8 mouse cellular contexts compared by ENCODE assay signal in the genomic region with DNA sequence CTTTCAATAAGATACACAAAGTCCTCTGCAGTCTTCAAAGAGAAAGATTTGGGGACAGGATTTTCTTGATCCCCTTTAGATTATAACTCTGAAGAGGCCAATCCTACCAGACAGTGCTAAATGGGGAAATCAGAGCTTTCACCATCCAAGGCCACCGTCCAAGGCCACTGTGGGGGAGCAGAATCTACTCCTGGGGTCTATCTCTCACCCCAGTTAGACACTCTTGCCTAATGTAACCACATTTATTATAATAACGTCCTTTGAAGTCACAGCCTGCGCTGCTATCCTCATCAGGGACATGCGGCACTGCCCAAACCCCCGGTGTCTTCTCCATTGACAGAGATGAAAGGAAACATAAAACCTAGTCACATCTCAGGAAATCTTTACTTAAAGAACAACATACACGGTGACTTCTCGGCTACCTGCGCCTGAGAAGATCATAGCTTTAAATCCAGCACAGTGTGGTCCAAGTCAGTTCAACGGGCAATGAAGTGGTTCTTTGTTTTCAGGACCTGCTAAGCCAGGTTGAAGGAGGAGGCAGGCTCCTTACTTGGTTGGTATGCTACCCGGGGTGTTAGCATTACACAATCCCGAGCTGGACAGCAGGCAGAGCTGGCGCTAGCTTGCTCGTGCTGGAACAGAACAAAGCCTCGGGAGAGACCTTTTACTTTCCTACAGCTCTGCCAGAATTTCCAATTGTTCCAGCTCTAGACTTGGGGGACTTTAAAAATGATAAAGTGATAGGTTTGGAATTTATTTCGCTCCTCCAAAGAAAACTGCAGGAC. TPM values are rescaled to one million over a fixed set of nuclear protein-coding genes. Genes with fewer than 3 reads are reported as not detected.
DNase-seq lines count a peak whose midpoint lies in the region; ATAC-seq lines count a peak whose summit lies in the region.

No protein-coding gene starts in this region.

- DNase-seq in cerebellum, adult 9-11 months, result peak; percentile 24
- no peak for DNase-seq in cerebellum, adult 9-10 months
- peak; percentile 6 for DNase-seq in right cerebral cortex, postnatal 4 days
- DNase-seq in right cerebral cortex, postnatal 14 days, result no peak
- peak; percentile 38 for DNase-seq in kidney, adult 18-20 months
- DNase-seq in lung, postnatal 14 days, result peak; percentile 63
- no peak for DNase-seq in natural killer cell, adult 2 months (ENCODE audit: low spot score in 2 of 2)

- no peak for ATAC-seq in monocyte, adult 5-6 weeks (replicated peaks; ENCODE audit: insufficient number of reproducible peaks, low FRiP score, low TSS enrichment, poor library complexity, severe bottlenecking)

RNA-seq across cellular contexts. Expression of a gene that starts 23.8 kb away (rescaled TPM):
- total RNA-seq in monocyte, adult 5-6 weeks (2017), result 52.6 to 69.1 TPM (median 61.7 TPM) in 3 replicates

Comparison
In these comparisons a context has a peak if more than half of its experiments do, and no peak if none do; other contexts are left out.
1. DNase-seq: peak in cerebellum, adult 9-11 months (single experiment), right cerebral cortex, postnatal 4 days (single experiment), kidney, adult 18-20 months (single experiment) and lung, postnatal 14 days (single experiment); none in cerebellum, adult 9-10 months (single experiment), right cerebral cortex, postnatal 14 days (single experiment) and natural killer cell, adult 2 months (0 of 2).